Mouse (Mus musculus) layer of hippocampus, adult 18-20 months (tissue): ENCODE measurements at regions not wholly inside any gene's neighbourhood (a gene's known extent, or its start where the extent isn't known, plus 50 kb on each side); places are given as distances from the start of the nearest gene placed in this dataset.
A peak's percentile ranks its signal among the peaks of the same experiment; 100 is the strongest.

Experiments
- DNase-seq, 2 experiments: peaks; one replicate each; pipeline ENCODE4 v3.0.0; 2022; ENCODE audit warnings: low spot score in 2 of 2

GRCm38 (mm10) chr3:78412669-78413419 is 873.5 kb downstream of the Rapgef2 start:
- DNase-seq: no peak

DNA sequence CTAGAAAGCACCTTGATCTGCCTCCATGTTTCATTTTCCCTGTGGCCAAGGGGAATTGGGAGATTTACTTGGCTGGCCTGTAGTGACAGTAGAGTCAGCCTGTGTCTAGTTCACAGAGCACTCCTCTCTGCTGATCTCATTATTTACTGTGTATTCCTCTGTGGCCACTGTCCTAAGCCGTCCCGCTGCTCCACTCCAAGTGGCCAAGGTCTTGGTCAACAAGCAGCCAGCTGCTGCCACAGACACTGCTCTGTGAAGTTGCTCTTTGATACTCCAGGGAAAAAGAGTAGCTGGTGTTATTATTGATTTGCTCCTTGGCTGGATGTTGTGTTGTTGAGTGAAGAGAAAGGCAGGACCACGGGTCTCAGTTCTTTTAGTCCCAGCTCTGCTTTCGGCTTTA is 874.9 kb downstream of the Rapgef2 start:
- DNase-seq: no peak

DNA sequence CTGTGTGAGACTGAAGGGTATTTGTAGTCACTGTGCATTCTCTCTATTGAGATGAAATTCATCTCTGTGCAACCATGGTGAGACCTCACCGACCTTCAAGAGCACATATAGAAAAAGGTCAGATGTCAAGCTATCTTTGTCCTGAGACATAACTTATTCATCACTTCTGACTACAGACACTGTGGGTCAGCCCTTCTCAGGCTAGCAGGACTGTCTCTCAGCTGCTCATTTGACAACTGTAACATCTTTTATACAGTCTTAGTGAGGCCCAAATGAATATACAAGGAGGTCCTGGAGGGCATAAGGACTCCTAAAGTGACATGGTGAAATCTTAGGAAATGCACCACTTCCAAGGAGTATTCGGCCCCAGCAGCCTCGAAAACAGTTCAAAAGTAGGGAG is 877.1 kb downstream of the Rapgef2 start:
- no peak for DNase-seq

DNA sequence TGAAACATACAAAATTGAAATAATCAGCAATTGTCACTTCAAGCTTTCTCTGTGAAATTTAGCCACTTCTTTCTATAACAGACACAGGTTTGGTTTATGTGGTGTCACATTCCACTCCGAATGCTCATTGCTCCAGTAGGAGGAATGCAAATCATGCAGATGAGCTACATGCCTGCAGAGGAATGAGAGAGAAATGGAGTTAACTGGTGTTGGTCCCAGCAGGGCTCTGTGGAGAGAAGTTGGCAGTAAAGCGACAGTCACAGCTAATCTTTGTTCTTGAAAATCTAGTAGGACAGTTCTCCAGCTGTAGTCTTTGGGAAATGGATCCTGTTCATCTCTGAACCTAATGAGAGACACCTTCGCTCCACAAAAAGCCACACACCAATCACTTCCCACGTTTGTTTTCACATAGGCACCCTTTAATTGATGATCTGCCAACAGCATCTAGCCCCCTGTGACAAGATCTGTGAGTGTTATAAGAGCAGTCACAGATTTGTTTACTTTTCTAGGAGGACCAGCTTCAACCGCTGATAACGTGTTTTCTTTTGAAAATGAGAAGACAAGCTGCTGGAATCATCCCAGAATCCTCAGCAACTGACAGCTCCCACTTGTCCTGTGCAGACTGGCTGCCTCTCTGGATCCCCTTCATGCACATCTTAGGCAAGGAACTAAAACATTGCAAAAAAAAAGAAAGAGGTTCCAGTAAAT is 880.4 kb downstream of the Rapgef2 start:
- DNase-seq: no peak

DNA sequence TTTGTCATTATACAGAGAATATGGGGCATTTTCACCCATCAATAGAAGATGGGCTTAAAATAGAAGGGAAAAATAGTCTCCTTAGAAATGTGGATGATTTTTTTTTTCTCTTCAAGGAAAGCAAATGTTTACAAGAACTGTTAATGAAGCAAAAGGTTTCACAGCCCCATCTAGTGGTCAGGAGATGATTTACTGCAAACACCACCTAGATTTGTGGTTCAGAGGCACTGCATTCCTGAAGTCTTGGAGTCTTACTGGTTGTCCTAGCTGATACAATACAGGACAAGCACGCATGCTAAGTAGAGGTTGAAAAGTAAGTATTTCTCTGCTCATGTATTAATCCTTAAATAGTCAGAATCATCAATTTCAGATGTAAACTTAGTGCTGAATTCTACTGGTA is 927.9 kb downstream of the Rapgef2 start:
- peak; percentile 9 to 79 for DNase-seq

GRCm38 (mm10) chr3:78339891-78340290 is 946.4 kb downstream of the Rapgef2 start:
- DNase-seq: no peak

- no peak for DNase-seq
Observed at GRCm38 (mm10) chr3:78311630-78312406, 974.5 kb downstream of the Rapgef2 start.

- DNase-seq: no peak
Observed at GRCm38 (mm10) chr3:78300506-78300905, 985.8 kb downstream of the Rapgef2 start.

GRCm38 (mm10) chr3:78291894-78292293 is 994.4 kb downstream of the Rapgef2 start:
- DNase-seq: no peak

GRCm38 (mm10) chr3:78284071-78284470 is 1002.2 kb downstream of the Rapgef2 start:
- peak in 1 of 2 experiments; percentile 7 for DNase-seq

- DNase-seq: no peak
Observed at GRCm38 (mm10) chr3:78236920-78237319, 1049.4 kb downstream of the Rapgef2 start.

DNA sequence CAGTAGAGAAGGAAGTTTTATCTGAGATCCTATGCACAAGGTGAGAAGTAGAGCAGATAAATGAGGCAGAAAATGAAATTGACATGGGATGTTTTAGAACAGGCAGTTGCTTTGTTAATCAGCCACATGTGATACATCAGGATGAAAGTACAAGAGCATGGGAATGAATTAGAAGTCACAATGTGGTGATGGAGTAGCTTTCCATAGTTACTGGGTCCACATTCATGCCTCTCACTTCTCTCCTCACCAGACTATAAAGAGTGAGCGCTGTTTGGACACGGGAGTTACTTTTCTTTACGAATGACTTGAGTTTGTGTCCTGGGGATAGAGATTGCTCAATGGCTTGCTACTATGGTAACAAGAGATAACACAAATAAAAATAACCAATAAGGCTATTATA is 1076.6 kb downstream of the Rapgef2 start:
- DNase-seq: no peak

DNA sequence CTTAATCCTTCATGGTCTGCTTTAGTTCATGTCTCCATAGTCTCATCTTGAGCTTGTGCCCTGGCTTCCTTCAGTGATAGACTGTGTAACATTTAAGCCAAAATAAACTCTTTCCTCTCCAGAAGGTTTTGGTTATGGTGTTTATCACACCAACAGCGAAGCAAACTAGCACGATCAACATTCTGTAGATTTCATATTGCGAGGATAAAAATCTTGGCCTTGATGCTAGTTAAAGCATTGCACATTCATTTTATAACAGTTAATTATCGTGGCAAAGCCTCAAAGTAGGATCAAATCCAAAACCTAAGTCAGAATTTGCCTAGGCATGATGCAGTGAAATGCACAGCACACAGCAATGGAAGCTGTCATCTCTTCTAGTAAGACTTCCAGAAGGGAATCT is 1123.7 kb downstream of the Rapgef2 start:
- no peak for DNase-seq

GRCm38 (mm10) chr3:78158450-78158849 is 1127.9 kb downstream of the Rapgef2 start:
- DNase-seq: peak; percentile 5 to 64
